Mouse (Mus musculus): ENCODE data around the gene Pdxp.

DNA sequence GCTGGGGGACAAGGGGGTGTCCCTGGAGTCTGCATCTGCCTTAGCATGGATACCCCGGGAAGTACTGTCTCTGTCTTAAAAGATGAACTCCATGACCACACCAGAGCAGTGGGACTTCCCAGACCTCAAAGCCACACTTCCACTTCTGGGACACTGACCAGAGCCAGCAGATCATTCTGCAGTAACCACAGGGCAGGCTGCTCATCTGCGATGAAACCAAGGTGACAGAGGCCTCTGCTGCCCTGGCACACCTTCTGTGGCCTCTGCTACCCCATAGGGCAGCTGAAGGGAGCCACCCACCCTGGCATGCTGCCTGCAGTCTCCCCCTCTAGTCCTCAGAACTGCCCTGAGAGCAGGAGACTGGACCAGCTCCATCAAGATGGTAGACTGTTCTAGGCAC is 18.0 kb upstream of the Pdxp start:
- no peak for TF ChIP-seq CTCF (IDR thresholded peaks at IDR 0.05; ENCODE audit: low read depth)
- no peak for TF ChIP-seq EP300 (IDR thresholded peaks at IDR 0.05; ENCODE audit: low read depth)

All from liver, postnatal 0 days (tissue).